Mouse (Mus musculus): ENCODE results near the gene Dnmt3a.

GRCm38 (mm10) chr12:3894525-3894924 is 88.7 kb downstream of the Dnmt3a start:
- no peak for TF ChIP-seq GATA1 (IDR thresholded peaks at IDR 0.05; ENCODE audit: low read depth, low read length)
- no peak for TF ChIP-seq CTCF (IDR thresholded peaks at IDR 0.05 in 2 of 3, conservative IDR thresholded peaks at IDR 0.05 in 1 of 3; ENCODE audit: control insufficient read depth in 1 of 3, insufficient read depth in 1 of 3, low read depth in 2 of 3, low read length in 3 of 3, poor library complexity in 1 of 3, severe bottlenecking in 1 of 3)
- no peak for TF ChIP-seq USF1 (IDR thresholded peaks at IDR 0.05; ENCODE audit: low read depth, low read length)

All from MEL (cell line).